Mouse (Mus musculus) cerebellum, adult 2 months (tissue): Measurements from ENCODE around the gene Idh3g.

ENCODE experiments used
- CTCF ChIP-seq: fragments of 200-500 bp; IDR thresholded peaks from 2 replicates; pipeline ENCODE4 v1.5.1; 2011; ENCODE audit warnings: low read depth, mild to moderate bottlenecking, control low read depth, low read length, moderate library complexity, borderline replicate concordance; ENCODE audit not compliant: insufficient read depth
- POLR2A ChIP-seq: fragments of 200-500 bp; IDR thresholded peaks from 2 replicates; pipeline ENCODE4 v1.6.1; 2011; ENCODE audit warnings: low read length, control low read depth, borderline replicate concordance; ENCODE audit not compliant: insufficient read depth

DNA sequence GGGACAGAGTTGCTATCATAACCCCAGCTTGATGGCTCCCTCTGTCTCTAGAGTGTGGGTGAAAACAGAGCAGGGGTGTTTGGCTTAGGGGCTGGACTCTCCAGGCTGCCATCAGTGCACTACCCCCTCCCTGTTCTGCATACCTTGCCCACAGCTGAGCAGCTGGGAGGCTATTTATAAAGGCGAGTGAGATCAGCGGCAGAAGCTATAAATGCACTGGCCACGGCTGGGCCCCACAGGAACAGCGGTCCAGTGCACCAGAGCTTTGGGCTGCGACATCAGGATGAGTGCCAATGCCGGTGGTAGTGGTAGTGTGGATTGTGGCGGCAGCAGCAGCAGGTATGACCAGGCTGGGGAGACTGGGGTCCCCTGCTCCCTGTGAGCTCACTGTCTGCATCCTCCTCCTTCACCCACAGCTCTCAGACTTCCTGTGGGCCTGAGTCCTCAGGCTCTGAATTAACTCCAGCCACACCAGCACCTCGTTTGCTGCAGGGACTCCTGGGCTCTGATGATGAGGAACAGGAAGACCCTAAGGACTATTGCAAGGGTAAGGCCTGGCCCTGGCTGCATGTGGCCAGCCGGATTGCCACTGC is 12.4 kb downstream of the Idh3g start, which contains the start of gene Srpk3:
- TF ChIP-seq POLR2A (no peak), CTCF (no peak)
